Mouse (Mus musculus) liver, embryonic 13.5 days (tissue): ENCODE data around the gene Ldb2. TPM values are rescaled to one million over a fixed set of nuclear protein-coding genes. Genes with fewer than 3 reads are reported as not detected.

Source experiments
- ATAC-seq: fragments of 200-750 bp; cut with Nextera tagmentation; 2 replicates; pipeline ENCODE4 v1.8.0; 2017; ENCODE audit warnings: low read depth, mild to moderate bottlenecking, moderate number of reproducible peaks, moderate library complexity
- DNase-seq: peaks from one replicate; pipeline ENCODE4 v3.0.0; 2022
- H3K27ac ChIP-seq: fragments of 300-500 bp; sonication (generic); 2 replicates; pipeline ENCODE4 v1.5.1; 2015; ENCODE audit warnings: moderate library complexity, mild to moderate bottlenecking, inconsistent platforms
- H3K27me3 ChIP-seq: fragments of 300-500 bp; sonication (generic); 2 replicates; pipeline ENCODE4 v1.6.1; 2015; ENCODE audit warnings: mild to moderate bottlenecking, inconsistent platforms
- H3K36me3 ChIP-seq: fragments of 300-500 bp; sonication (generic); 2 replicates; pipeline ENCODE4 v1.6.1; 2015; ENCODE audit warnings: mild to moderate bottlenecking, inconsistent platforms
- H3K4me1 ChIP-seq: fragments of 300-500 bp; sonication (generic); replicated peaks from 2 replicates; pipeline ENCODE4 v1.6.1; 2015; ENCODE audit warnings: inconsistent platforms
- H3K4me2 ChIP-seq: fragments of 300-500 bp; sonication (generic); 2 replicates; pipeline ENCODE4 v1.6.1; 2015; ENCODE audit warnings: inconsistent platforms, mild to moderate bottlenecking, moderate library complexity
- H3K4me3 ChIP-seq: fragments of 300-500 bp; sonication (generic); replicated peaks from 2 replicates; pipeline ENCODE4 v1.5.1; 2015; ENCODE audit warnings: mild to moderate bottlenecking, inconsistent platforms
- H3K9ac ChIP-seq: fragments of 300-500 bp; sonication (generic); 2 replicates; pipeline ENCODE4 v1.6.1; 2015; ENCODE audit warnings: mild to moderate bottlenecking, inconsistent platforms
- H3K9me3 ChIP-seq: fragments of 300-500 bp; sonication (generic); replicated peaks from 2 replicates; pipeline ENCODE4 v1.6.1; 2016; ENCODE audit warnings: inconsistent platforms
- WGBS: fragments of 180-500 bp; shearing (Covaris S2); methylation state at CpG from one replicate; pipeline ENCODE4 v1.1.7; 2015; ENCODE audit not compliant: insufficient replicate concordance; 5-methylcytosine and 5-hydroxymethylcytosine counted together
- polyA plus RNA-seq: library from polyadenylated mRNA; unstranded; fragments of >200 nt; fragmentation: Nextera tagmentation; extraction: Ambion mirVana; gene quantifications from 2 replicates; pipeline ENCODE4 v1.2.1, GENCODE M21; 2015

The Ldb2 gene
- polyA plus RNA-seq, 1 experiment from 2014 or later = 3.9 TPM

DNA sequence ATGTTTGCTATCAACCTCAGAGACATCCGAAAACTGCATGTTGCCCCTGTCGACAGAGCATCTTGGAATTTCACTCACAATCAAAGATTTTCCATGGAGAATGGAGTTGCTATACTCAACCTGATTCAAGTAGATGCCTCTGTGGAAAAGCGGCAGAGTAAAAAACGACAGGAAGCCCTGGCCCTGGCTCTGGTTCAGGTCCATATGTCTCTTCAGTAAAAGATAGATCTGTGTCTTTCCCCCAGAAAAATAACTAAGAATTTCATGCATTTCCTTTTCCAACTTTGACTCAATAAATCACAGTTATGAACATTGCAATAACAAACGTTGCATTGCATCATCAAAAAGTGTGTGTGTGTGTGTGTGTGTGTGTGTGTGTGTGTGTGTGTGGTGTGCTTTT, 121.7 kb downstream of the Ldb2 start:
- no peak for ATAC-seq
- H3K9me3 ChIP-seq = no peaks in the 10 kb centered on the region
- no peaks in the 10 kb centered on the region for H3K36me3 ChIP-seq
- no peak overlapping the region for H3K27ac ChIP-seq
- H3K4me2 ChIP-seq = no peak overlapping the region
- H3K4me3 ChIP-seq = no peak overlapping the region
- H3K27me3 ChIP-seq = no peaks in the 10 kb centered on the region
- no peaks in the 10 kb centered on the region for H3K4me1 ChIP-seq
- 64% methylated on average over 5 of the region's 5 CpGs for WGBS
- DNase-seq = no peak
- H3K9ac ChIP-seq = no peak overlapping the region

DNA sequence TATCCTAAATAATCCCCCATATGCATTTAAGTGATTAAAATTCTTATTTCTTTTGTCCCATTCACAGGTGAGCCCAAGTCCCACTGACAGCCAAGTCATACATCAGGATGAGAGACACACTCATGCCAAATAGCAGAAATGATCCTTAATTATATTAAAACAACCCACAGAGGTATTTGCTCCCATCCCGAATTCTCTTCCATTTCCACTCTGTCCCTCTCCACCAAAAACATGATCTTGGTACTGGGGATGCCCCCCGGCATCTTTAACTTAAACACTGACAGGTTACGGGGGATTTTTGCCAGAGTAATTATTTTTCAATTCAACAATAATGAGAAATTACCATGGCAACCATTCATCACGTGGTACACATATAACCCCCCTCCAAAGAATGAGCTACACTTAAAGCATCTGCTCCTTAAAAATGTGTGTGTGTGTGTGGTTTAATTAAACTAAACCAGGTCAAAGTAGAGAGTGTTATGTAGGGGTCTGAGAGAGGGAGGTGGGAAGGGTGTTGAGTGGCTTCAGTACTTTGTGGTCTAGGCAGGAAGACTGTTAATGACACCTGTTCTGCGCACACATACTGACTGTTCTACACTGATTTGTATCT, 123.2 kb downstream of the Ldb2 start:
- H3K4me1 ChIP-seq = no peaks in the 10 kb centered on the region
- 68% methylated on average over 5 of the region's 5 CpGs for WGBS
- no peak overlapping the region for H3K9ac ChIP-seq
- DNase-seq (no peak), ATAC-seq (no peak)
- H3K27me3 ChIP-seq = no peaks in the 10 kb centered on the region
- H3K4me2 ChIP-seq = no peak overlapping the region
- no peaks in the 10 kb centered on the region for H3K36me3 ChIP-seq
- no peaks in the 10 kb centered on the region for H3K9me3 ChIP-seq
- no peak overlapping the region for H3K4me3 ChIP-seq
- H3K27ac ChIP-seq = no peak overlapping the region

DNA sequence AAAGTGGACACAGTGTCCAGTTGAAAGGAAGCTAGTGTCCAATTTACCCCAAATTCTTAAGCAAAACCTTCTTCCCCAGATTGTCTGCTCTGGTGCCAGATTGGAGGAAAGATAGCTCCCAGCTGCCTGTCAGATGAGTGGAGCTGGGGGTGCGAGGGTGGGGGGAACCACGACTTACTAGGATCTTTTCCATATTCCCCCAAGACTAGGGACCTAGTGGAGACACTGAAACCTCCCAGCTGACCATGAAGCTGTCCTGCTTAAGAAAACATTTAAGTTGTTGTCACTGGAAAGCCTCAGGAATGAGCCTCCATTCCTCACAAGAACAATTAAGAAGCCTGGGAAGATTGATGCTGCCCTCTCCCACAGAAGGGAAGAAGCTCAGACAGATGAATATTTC, 129.1 kb downstream of the Ldb2 start:
- Histone ChIP-seq H3K4me3 (no peak overlapping the region), H3K4me2 (no peak overlapping the region), H3K36me3 (no peaks in the 10 kb centered on the region), H3K4me1 (no peaks in the 10 kb centered on the region), H3K27ac (no peak overlapping the region), H3K9ac (no peak overlapping the region), H3K27me3 (no peaks in the 10 kb centered on the region), H3K9me3 (no peaks in the 10 kb centered on the region)
- WGBS = 51% methylated on average over 2 of the region's 2 CpGs
- ATAC-seq (no peak), DNase-seq (no peak)

DNA sequence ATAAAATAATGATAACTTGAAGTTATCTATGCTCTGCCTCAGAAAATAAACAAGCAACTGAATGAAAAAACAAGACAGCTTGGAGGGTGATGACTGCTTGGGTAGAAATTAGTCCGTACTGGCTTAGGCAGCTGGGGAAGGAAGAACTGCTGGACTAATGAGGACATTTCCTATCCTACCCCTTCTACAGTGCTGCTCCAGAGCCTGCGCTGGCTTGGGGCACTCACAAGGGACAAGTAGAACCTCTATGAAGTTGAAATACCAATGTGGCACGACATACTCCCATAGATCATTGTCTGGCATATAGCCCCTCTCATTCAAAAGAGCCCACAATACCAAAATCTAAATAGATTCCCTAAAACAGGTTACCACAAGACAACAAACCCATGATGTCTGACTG, 131.6 kb downstream of the Ldb2 start:
- no peaks in the 10 kb centered on the region for H3K36me3 ChIP-seq
- DNase-seq (no peak), ATAC-seq (no peak)
- H3K27ac ChIP-seq = no peak overlapping the region
- H3K4me2 ChIP-seq = no peak overlapping the region
- no peaks in the 10 kb centered on the region for H3K9me3 ChIP-seq
- WGBS = 65% methylated on average over 3 of the region's 3 CpGs
- H3K4me1 ChIP-seq = no peaks in the 10 kb centered on the region
- no peak overlapping the region for H3K9ac ChIP-seq
- H3K27me3 ChIP-seq = no peaks in the 10 kb centered on the region
- H3K4me3 ChIP-seq = no peak overlapping the region

DNA sequence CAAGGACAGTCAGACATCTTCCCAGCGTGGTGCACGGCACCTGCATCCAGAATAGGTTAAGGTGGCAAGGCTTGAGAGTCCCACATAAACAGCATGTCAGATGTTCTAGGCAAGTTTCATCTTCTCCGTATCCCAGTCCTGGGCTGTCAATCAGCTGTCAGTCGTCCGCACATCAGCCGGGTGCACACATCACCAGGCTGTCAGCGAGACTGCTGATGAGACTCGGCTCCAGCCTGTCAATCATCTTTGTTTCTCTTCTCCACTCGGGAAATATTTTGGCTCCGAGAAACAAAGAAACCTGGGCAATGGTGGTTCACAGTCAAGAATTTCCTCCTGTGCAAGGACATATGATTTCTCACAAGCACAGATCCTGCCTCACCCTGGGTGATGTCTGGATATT, 132.1 kb downstream of the Ldb2 start:
- 69% methylated on average over 10 of the region's 10 CpGs for WGBS
- ATAC-seq = no peak
- H3K9ac ChIP-seq = no peak overlapping the region
- H3K27me3 ChIP-seq = no peaks in the 10 kb centered on the region
- H3K4me3 ChIP-seq = no peak overlapping the region
- H3K27ac ChIP-seq = no peak overlapping the region
- no peak overlapping the region for H3K4me2 ChIP-seq
- H3K4me1 ChIP-seq = no peaks in the 10 kb centered on the region
- DNase-seq = no peak
- H3K36me3 ChIP-seq = no peaks in the 10 kb centered on the region
- no peaks in the 10 kb centered on the region for H3K9me3 ChIP-seq

DNA sequence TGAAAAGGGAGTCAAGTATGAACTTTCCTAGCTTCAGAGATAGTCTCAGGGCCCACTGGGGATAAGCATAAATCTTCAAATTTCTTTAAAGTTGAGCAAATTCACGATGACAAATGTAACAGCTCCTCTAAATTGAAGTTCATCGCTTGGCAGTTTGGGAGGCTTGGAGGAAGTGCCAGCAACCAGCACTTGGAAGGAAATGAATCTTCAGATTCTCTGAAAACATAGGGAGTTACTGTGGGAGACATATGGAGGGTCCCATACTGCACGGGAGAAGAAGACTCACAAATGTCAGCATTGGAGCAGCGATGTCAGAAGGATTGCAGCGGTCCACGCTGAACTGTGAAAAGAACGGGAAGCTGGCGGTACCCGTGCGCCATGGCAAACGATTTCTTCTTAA, 139.8 kb downstream of the Ldb2 start:
- no peak for DNase-seq
- WGBS = 77% methylated on average over 11 of the region's 11 CpGs
- no peaks in the 10 kb centered on the region for H3K4me1 ChIP-seq
- no peak overlapping the region for H3K4me3 ChIP-seq
- H3K27me3 ChIP-seq = no peaks in the 10 kb centered on the region
- H3K27ac ChIP-seq = no peak overlapping the region
- no peaks in the 10 kb centered on the region for H3K36me3 ChIP-seq
- no peak for ATAC-seq
- H3K9me3 ChIP-seq = no peaks in the 10 kb centered on the region
- H3K9ac ChIP-seq = no peak overlapping the region
- no peak overlapping the region for H3K4me2 ChIP-seq

DNA sequence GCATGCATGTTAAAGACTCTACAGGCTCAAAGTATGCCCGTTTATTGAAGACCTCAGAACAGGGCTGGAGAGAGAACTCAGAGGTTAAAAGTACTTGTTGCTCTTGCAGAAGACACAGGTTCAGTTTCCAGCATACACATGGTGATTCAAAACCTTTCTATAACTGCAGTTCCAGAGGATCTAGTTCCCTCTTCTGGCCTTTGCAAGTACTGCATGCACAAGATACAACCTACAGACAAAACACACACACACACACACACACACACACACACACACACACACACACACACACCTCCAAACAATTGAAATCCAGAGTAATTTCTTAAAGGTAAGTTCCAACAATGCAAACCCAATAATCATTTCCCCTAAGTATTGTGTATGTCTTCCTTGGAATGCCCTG, 142.8 kb downstream of the Ldb2 start:
- ATAC-seq = no peak
- H3K4me3 ChIP-seq = no peak overlapping the region
- H3K4me1 ChIP-seq = no peaks in the 10 kb centered on the region
- H3K4me2 ChIP-seq = no peak overlapping the region
- H3K27ac ChIP-seq = no peak overlapping the region
- WGBS = 44% methylated on average over 1 of the region's 1 CpGs
- H3K9me3 ChIP-seq = no peaks in the 10 kb centered on the region
- no peak overlapping the region for H3K9ac ChIP-seq
- no peaks in the 10 kb centered on the region for H3K27me3 ChIP-seq
- no peaks in the 10 kb centered on the region for H3K36me3 ChIP-seq
- no peak for DNase-seq

DNA sequence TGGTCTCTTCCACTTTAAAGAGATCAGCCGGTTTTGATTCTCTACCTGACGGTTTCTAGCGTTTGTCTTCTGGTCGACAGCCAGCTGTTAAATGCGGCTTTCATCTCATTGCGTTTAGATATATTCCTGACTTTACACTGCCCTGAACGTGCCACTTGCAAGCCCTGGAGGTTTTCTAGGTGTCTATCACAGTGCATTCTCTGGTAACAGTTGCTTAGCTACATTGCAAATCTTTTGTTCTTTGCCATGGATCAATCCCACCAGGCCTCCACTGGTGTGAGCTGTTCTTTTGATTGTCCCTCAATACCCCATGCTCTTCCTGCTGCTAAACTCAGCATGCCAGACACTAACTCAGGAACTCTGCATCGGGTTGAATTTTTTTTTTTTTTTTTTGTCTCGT, 145.1 kb downstream of the Ldb2 start:
- Histone ChIP-seq H3K27me3 (no peaks in the 10 kb centered on the region), H3K4me1 (no peaks in the 10 kb centered on the region), H3K36me3 (no peaks in the 10 kb centered on the region), H3K9me3 (no peaks in the 10 kb centered on the region), H3K27ac (no peak overlapping the region), H3K9ac (no peak overlapping the region), H3K4me3 (no peak overlapping the region), H3K4me2 (no peak overlapping the region)
- whole genome bisulfite sequencing = 55% methylated on average over 9 of the region's 9 CpGs
- ATAC-seq (no peak), DNase-seq (no peak)

DNA sequence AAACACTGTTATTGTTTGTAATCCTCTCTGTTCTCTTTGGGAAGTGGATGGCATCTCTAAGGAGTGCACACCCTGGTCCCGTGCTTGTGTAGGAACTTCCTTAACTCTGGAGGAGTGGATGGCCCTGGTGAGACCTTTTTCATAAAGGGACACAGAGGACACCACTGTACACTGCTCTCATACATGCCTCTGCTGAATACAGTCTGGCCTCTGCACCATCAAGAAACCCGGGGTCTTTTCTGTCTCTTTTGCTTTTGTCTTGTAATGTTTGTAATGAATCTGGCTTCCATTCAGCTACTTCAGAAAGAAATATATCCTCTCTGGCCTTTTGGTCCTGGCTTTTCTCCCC, 152.7 kb downstream of the Ldb2 start:
- no peak overlapping the region for H3K27ac ChIP-seq
- H3K36me3 ChIP-seq = no peaks in the 10 kb centered on the region
- H3K4me3 ChIP-seq = no peak overlapping the region
- 46% methylated on average over 2 of the region's 2 CpGs for WGBS
- DNase-seq (no peak), ATAC-seq (no peak)
- no peaks in the 10 kb centered on the region for H3K27me3 ChIP-seq
- H3K9ac ChIP-seq = no peak overlapping the region
- no peaks in the 10 kb centered on the region for H3K4me1 ChIP-seq
- no peaks in the 10 kb centered on the region for H3K9me3 ChIP-seq
- no peak overlapping the region for H3K4me2 ChIP-seq

DNA sequence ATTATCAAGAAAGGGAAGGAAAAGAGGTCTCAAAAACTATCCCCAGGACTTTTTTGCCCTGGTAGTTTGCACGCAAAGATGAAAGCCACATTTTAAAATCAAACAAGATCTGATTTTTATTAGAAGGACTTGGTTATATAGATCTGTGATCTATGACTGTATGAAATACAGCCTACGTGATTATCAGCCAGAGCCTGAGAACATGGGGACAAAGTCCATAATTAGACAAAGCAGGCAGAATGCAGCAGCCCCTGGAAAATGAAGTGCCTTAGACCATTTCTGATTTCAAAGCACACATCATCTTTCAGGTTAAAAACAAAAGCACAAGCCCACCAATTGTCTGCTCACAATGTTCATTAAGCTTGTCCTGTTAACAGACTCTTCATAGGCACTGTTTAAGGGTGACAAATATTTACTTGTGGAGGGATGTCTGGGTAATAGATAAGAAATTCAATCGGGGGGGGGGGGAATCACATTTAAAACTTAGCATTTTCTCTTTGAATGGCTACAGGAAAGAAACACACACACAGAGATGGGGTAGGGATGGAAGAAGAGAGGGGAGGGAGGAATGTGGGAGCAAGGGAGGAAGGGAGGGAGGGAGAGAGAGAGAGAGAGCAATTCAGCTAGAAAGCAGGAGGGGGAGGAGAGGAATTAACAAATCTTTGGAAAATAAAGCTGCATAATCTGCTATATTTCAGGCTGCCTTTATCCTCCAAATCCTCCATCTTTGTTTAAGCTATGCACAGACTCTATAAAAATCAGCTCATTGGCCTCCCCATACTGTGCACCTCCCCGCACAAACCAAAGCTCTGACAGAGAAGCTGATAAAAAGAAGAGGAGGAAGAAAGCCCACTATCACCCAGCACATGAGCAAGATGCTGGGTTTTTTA, 153.3 kb downstream of the Ldb2 start:
- no peak overlapping the region for H3K27ac ChIP-seq
- no peaks in the 10 kb centered on the region for H3K4me1 ChIP-seq
- no peak overlapping the region for H3K9ac ChIP-seq
- H3K4me2 ChIP-seq = no peak overlapping the region
- ATAC-seq (no peak), DNase-seq (no peak)
- H3K9me3 ChIP-seq = no peaks in the 10 kb centered on the region
- H3K4me3 ChIP-seq = no peak overlapping the region
- WGBS = 53% methylated on average over 4 of the region's 4 CpGs
- no peaks in the 10 kb centered on the region for H3K36me3 ChIP-seq
- no peaks in the 10 kb centered on the region for H3K27me3 ChIP-seq

DNA sequence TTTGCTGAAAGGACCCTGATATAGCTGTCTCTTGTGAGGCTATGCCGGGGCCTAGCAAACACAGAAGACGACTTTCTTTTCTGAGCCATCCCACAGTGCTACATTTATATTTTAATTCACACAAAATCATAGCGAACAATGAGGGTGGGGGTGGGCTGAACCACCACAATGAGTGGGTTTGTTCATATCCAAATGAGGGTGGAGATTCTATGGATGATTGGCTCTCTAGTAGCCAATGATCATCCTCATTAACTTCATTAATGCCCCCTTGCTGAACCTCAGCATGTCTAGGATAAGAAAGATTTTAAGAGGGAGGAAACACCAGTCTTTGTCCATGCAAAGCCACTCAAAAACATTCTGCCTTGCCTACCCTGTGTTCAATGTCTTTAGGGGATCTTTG, 156.4 kb downstream of the Ldb2 start:
- ATAC-seq (no peak), DNase-seq (no peak)
- H3K27me3 ChIP-seq = no peaks in the 10 kb centered on the region
- no peak overlapping the region for H3K27ac ChIP-seq
- no peak overlapping the region for H3K4me2 ChIP-seq
- H3K4me1 ChIP-seq = no peaks in the 10 kb centered on the region
- no peaks in the 10 kb centered on the region for H3K36me3 ChIP-seq
- 59% methylated on average over 3 of the region's 3 CpGs for WGBS
- H3K9ac ChIP-seq = no peak overlapping the region
- no peaks in the 10 kb centered on the region for H3K9me3 ChIP-seq
- H3K4me3 ChIP-seq = no peak overlapping the region

DNA sequence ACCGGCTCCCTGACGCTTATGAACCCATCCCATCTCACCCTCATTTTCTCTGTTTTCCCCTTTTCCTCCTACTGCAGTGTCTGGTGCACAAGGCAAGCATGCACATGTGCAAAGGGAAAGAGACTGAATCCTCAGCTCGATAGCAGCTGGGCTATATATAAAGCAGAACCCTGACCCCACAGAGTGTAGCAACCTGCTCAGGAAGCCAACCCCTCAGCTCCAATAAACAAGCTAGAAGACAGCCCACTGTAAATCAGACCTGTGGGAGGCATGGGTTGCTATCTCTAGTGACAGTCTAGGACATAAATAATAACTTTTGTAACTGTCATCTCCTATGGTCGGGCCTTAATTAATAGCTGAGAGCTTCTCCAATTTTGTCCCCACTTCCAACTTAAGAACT, 158.4 kb downstream of the Ldb2 start:
- Histone ChIP-seq H3K4me1 (no peaks in the 10 kb centered on the region), H3K27ac (no peak overlapping the region), H3K9me3 (no peaks in the 10 kb centered on the region), H3K9ac (no peak overlapping the region), H3K27me3 (no peaks in the 10 kb centered on the region), H3K4me3 (no peak overlapping the region), H3K4me2 (no peak overlapping the region), H3K36me3 (no peaks in the 10 kb centered on the region)
- WGBS = 58% methylated on average over 4 of the region's 4 CpGs
- DNase-seq (no peak), ATAC-seq (no peak)
